Mouse (Mus musculus) layer of hippocampus, adult 11-12 months (tissue): ENCODE results near the gene Ephb4.
A peak's percentile ranks its signal among the peaks of the same experiment; 100 is the strongest.

Source experiments
- DNase-seq: peaks from one replicate; pipeline ENCODE4 v3.0.0; 2022; ENCODE audit warnings: low spot score

The Ephb4 gene

DNA sequence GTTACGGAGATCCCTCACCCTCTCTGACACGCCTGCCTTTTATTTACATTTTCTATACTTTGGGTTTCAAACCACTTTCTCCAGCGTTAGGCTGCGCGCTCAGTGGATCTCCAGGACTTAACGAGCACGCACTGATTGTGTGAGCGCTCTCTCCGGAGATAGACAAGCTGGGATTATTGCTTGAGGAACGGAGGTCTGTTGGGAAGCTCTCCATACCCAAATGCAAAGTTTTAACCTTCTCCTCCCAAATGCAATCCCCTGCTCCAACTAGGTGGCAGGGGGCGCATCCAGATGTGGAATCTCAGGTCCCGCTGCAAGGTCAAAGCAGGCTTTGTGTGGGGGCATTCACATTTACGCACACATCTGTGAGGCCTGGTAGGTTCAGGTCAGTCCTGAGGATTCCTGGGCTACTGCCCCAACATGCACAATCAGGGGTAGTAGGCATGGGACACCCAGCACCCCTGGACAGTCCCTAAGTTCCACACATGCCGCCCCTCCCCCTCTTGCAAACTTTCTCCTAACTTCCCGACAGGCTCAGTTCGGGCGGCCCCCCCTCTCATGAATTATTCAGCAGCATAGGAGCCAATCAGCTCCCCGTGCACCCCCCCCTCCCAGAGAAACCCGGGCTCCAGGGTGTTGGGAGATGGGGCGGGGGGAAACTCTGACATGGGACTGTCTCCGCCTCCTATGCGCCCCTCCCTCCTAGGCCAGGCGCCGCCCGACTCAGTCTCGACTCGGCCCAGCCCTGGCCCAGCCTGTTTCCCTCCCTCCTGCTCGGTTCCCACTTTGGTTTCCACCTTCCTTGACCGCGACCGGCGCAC, at the start of gene Ephb4:
Gene Ephb4 (plus strand): TSS at position 726 of the 821 bp plus-strand sequence.
- peak; percentile 58 for DNase-seq

DNA sequence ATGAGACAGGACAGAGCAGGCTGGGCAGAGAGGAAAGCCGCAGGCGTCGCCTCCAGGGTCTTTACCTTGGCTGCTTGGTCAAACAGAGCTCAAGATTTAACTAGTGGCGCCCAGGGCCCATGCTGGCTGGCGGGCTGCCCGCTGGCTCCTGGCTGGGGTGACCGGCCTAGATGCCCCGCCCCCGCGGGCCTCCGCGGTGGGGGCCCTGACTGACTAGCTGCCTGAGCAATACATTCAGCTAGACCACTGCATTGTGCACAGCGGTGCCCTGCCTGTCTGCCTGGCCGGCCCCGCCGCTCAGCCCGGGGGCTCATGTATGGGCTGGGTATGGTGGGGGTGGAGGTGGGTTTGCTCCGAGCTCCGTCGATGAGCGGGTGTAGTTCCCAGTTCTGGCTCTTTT, 48.7 kb upstream of the Ephb4 start:
- DNase-seq = no peak

DNA sequence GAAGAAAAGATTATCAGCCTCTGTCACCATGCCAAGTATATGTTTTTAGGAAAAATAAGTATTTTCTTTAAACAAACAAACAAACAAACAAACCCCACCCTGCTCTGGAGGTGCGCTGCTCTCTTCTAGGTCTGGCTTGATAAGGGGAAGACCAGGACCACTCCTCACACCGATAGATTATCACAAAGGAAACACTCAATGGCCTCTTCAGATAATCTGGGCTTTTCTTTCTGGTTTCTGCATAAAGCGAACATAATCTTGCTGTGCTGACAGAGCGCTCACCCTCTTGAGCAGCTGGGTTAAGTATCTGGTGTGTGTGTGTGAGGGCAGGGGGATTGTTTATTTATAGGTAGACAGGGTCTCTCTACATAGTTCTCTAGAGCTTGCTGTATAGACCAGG, 46.3 kb upstream of the Ephb4 start:
- DNase-seq = no peak

DNA sequence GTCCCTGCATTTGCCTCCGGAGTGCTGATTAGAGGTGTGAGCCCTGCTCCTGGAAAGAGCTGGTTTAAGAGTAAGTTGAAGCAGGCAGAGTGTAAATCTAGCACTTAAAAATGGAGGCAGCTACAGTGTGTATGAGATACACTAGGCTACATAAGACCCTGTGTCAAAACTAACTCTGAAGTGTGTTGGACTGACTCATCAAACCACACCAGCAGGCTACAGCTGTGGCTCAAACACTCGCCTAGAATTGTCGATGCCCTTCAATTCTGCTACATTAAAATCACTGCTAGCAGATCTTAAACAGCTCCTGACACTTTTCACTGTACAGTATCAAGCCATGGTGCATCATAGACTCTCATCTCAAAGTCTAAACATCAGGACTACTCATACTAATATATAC, 45.7 kb upstream of the Ephb4 start:
- DNase-seq = no peak

DNA sequence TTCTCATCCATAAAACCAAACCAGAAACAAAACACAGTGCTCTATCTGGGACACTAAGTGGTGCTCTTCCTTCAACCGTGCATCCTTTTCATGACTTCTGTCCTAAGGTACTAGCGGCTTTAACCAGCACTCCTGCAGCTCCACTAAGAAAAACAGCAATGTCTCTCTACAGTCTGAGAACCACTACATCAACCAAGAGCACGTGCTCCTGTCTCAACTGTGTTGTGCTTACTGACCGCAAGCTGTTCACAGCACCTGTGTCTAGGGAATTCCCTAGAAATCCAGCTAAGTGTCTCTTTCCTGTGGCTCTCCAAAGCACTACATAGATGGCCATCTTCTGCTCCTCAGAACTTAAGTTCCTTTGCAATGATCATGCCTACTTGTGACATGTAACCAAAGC, 45.1 kb upstream of the Ephb4 start:
- DNase-seq = no peak

DNA sequence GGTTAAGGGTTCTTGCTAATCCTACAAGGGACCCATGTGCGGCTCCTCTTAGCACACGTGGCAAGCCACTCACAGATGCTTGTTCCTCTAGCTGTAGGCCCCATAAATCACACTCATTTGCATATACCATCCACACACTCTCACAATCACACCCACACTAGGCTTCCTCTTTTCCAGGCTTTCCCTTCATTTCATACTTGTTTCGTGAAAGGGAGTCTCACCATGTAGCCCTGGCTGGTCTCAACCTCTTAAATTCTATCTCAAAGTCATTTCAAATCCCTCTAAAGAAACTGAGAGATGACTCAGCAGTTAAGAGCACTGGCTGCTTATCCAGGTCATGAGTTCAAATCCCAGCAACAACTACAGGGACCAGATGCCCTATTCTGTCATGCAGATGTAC, 44.1 kb upstream of the Ephb4 start:
- DNase-seq = no peak

DNA sequence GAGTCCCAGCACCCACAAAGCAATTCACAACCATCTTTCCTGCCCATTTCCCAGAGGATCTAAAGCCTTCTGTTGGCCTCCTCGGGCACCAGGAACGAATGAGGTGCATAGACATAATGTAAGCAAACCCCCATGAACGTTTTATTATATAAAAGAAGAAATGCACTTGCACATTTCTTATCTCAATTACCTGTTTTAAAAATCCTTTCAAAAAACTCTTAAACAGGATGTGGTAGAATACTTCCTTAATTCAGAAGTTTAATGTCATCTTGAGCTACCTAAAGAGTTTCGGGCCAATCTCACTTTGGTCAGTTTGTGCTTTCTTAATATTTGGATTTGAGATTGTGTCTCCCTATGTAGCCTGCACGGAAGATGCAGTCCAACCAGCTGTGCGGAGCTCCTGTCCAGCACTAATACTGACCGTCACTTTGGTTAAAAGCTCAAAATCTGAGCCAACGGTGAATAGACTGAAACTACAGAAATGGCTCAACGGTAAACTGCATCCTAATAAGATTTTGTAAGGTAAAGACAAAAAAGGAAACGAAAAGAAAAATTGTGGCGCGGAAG, 43.4 kb upstream of the Ephb4 start:
- no peak for DNase-seq

DNA sequence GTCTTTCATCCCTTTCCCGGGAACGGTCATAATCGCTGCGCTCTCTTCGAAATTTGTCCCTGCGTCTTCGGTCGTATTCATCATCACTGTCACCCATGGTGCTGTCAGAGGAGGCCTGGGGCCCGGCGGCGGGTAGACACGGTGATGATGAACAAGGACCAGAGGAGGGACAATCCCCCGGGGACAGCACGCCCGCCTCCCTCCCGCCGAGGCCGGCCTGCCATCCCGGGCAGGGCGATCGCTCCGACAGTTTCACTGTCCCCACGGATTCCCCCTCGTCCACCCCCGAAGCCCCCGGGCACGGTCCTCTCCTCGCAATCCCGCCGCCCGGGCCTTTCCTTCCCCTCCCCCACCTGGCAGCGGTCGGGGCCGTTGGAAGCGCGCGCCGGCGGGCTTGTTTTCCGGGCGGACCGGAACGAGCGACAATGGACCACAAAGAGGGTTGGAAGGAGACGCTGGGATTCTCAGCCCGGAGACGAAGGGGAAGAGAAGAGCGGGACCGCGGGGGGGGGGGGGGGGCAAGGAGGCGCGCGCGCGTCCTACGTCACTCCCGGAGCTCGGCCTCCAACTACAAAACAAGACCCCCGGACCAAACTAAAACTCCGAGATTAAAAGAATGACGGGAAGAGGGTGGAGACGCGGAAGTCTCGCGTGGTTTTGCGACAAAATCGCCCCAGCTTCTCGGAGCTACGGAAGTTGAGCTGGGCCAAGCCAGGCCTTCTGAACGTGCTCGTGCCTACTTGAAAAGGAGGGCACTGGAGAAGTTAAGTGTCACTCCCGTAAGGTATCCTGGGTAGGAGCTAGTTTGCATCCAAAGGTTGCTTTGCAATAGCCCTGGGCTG, 42.6 kb upstream of the Ephb4 start, which contains the start of gene Srrt:
Gene Srrt (minus strand): TSS at position 604 of the 842 bp plus-strand sequence.
- peak; percentile 91 for DNase-seq

DNA sequence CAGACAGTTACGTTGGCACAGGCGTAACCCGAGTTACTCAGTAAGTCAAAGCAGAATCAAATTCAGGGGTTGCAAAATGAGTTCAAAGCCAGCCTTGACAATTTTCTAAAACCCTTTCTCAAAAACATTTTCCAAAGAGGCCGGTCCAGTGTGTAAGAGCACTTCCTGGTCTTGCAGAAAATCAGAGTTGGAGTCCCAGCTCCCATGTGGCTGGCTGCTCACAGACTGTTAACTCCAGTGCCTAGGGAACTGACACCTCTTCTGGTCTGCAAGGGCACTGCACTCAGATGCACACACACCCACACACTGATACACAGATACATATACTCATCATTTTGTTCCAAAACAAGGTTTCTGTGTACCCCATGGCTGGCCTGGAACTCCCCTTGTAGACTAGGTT, 41.6 kb upstream of the Ephb4 start:
- no peak for DNase-seq

DNA sequence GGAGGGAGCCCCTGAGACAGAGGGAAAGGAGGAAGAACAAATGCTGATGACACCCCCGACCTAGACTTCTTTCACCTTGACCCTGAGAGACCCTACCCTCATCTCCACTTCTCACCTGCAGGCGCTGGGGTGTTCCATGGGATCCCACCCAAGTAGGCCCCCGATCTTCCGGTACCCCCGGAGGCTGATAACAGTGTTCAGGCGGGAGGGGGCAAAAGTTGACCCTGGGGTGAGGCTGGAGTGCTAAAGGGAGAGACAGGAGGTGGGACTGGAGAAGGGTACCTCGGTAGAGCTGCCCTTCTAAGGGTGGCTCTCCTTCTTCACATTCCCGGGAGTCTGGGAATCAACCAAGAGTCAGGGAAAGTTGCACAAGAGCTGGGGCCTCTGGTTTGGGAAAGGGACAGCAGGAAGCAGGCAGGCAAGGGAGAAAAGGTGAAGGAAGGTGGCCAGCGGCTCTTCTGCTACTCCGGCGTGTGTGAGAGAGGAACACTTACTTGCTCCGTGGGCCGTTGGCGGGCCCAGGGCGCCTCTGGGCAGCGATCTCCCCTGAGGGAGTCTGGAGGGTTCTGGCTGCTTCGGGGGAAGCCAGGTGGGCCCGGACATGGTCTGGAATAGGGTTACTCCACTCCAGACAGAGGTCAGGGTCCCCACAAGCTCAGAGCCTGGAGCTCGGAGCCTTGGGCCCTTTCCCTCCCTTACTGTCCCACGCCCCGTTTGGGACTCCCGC, 36.3 kb upstream of the Ephb4 start:
- no peak for DNase-seq

DNA sequence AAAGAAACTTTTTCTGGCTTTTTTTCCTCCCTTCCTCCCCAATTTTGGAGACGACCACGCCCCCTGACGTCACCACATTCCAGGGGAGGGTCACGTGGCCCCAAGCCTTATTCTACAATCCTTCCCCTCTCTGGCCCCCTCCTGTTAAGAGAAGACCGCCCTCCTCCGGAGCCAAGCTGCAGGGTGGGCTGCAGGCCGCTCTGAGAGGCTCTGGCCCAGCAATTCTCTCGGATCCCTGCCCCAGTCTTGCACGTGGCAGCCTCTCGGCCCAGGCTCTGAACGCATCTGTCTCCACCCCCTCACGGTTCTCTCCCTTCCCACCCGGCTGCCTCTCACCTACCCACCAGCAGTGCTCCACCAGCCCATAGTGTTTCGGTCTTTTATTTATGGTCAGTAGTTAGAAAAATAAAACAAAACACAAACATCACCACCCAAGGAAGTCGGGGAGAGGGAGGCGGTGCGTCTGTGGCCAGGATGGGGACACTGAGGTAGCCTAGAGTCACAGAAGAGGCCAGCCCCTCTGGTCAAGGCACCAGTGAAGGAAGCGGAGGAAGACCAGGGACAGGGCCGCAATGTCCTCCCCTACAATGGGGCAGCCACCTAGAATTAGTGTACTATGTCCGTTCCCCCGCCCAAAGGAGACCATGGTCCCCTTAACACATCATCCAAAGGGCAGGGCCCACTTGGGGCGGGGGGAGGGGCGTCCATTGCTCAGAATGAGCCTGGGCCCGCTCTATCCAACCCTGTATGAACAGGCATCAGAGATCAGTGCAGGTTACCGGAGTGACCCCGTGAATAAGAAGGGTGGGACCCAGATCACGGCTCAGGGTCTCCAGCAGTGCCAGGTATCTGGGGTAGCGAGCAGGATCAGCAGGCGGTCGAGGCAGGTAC, 35.5 kb upstream of the Ephb4 start, which contains the start of gene Trip6:
Gene Trip6 (minus strand): TSS at position 212 of the 891 bp plus-strand sequence.
- peak; percentile 65 for DNase-seq

DNA sequence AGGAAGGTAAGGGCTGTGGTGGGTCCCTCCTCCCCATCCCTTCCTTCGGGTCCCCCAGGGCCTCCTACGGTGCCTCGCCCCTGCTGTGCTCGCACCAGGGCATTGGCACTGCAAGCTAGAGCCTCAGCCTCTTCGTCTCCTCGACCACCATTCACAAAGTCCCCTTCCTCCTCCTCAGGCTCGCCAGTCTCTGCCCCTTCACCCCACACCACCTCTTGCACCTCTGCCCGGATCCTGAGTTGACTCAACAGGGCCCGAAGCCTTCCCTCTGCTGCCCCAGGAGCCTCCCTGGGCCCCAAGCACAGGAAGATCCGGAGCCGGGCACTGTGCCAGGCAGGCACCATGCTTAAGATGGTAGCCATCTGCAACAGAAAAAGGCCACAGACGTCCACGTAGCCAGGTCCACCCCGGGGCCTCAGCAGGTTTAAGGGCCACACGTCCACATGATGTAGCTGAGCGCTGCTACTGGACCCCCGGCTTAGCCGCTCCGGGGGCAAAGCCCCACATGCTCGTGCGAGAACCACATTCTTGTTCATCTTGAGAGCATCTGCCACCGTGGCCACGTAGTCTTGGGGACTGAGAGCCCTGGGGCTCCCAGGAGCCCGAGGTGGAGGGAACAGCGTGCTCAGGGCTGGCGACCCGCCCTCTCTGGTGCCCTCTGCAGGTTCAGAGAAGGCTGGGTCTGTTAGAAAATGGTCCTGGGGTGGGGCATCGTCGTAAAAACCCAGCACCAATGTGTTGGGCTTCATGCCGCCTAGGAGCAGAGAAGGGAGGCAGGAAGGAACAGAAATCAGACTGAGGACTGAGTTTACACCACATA, 34.6 kb upstream of the Ephb4 start:
- DNase-seq = no peak

DNA sequence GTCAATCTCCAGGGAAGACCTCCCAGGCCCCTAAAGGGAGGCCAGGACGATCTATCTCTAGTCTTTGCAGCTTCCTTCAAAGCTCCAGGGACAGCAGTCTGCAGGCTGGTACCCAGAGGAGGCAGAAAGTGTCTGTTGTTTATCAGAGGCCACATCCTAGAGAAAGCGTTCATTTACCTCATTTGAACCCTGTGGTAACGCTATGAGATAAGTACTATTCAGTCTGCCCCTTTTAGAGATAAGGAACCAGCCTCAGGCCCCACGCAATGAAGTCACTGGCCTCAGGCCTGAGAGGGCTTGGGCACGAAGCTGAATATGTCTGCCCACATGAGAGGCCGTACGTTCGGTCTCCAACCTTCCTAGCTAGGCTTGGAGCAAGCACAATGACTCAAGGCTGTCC, 32.5 kb upstream of the Ephb4 start:
- no peak for DNase-seq

DNA sequence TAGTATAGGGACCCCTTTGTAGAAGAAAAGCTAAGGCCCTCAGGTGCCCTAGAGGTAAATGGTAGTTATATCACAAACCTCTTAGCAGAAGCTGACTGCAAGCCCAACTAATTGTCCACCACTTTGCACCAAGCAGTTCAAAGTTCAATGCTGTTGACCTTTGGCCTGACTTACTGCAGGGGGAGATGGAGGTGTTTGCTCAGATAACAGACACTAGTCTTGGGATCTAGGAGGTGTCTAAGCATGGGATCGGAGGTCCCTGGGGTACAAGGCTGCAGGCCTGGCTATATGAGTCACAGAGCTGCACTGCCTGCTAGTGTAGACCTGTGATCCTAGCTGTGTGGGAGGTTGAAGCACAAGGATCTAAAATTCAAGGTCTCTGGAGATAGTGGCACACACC, 31.3 kb upstream of the Ephb4 start:
- DNase-seq = no peak

DNA sequence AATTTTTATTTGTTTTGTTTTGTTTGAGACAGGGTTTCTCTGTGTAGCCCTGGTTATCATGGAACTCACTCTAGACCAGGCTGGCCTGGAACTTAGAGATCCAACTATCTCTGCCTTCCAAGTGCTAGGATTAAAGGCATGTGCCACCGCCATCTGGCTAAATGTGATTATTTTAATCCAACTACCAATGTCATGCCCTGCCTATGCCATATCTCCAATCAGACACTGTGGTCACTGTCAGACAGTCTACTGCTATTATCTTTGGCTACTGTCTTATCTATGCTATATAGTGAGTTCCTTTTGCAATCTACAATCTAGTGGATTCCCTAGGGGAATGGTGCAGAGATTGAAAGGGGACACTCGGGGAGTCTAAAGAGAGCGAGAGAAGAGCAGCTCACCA, 28.9 kb upstream of the Ephb4 start:
- no peak for DNase-seq

DNA sequence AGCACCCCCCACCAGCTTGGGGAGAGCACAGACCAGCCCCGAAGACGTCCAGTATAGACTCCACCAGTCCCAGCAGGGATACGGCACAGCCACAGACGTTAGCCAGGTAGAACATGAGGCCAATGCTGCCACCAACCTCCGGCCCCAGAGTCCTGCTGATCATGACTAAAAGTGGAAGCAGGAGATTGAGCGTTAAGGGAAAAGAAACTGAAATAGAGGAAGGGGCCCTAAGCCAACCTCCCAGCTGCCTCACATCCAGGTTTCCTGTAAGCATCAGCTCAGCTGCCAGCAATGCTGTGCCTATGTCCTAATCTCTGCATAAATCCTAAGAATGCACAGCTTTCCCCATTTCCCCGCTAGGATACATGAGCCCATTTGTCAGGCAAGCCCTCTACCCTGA, 19.0 kb upstream of the Ephb4 start:
- no peak for DNase-seq

DNA sequence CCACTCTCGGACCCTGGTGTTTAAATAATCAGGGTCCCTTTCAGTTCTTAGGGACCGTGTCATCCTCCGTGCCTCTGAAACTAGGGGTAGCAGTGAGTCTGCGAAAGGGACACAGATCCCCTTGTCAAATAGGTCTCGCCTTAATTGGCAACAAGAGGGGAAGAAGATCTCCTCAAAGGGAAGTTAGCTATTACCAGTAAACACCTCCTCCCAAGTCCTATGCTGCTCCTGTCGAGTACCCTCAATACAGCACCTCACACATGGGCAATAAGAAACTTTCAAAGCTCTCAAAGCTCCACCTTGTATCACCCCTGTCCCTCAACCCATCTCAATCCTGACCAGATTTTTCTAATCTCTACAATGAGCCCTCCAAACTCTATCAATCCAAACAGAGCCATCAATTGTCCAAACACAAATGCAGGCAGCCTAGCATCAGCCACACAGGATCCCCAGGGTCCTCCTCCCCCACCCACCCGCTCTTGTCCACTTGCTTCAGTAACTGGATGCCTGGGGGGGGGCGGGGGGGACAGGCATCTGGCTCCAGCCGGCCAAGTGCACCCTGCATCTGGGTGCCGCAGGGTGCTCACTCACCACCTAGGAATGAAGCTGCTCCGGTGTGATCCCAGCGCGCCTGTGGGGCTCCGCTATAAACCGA, 16.9 kb upstream of the Ephb4 start:
- DNase-seq = no peak

DNA sequence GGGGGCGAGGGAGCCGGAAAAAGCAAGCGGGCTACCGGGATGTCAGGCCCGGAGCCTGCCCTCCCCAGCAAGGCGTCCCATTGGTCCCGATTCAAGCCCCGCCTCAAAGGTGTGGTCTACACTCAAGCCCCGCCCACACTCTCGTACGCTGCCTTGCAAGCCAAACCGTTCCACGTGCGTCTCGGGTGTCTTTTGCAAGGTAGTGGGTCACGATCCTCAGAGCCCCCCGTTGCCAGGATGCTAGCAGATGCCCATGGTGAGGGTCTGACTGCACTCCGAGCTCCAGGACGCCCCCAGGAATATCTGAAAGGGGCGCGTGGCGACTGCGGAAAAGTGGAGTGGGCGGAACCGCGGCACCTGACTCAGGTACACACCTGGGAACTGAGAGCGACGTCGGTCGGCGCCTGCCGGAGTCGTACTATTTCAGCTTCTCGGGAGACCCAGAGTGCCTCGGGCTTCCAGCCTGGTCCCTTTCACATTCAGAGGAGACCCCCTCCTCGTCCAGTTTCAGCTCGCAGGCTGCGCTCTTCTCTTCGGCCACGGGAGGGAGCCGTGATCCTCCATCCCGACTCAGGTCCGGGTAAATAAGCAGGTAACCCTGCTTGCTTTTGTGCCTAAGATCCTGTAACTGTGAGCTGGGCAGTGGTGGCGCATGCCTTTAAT, 16.3 kb upstream of the Ephb4 start, which contains the start of gene Slc12a9:
Gene Slc12a9 (minus strand): TSS at position 86 of the 663 bp plus-strand sequence.
- peak; percentile 95 for DNase-seq

DNA sequence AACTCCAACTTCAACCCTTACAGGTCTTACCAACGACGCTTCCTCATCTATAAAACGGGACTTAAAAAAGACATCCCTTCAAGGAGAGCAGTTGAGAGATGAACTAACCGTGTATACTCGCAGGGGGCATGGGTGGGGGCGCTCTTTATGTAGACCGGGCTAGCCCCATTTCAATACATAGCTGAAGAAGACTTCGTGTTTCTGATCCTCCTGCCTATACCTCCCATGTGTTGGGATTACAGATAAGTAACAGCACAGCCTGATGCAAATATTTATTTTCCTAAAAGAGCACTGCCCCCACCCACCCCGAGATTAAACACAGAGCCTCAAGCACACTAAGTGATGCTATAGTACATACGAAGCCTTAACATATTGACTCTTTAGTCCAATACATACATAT, 15.6 kb upstream of the Ephb4 start:
- DNase-seq = no peak
